Mouse (Mus musculus): ENCODE results near the gene Slc25a1. TPM values are rescaled to one million over a fixed set of nuclear protein-coding genes. Genes with fewer than 3 reads are reported as not detected.
A peak's percentile ranks its signal among the peaks of the same experiment; 100 is the strongest.

Gene Slc25a1
- total RNA-seq, 1 experiment from 2014 or later = 107 TPM

GRCm38 (mm10) chr16:17922163-17922538 lies 5.9 kb downstream of the Slc25a1 start:
- peak; percentile 51 for DNase-seq

- DNase-seq = peak; percentile 96
Observed at GRCm38 (mm10) chr16:17921325-17922162, 6.5 kb downstream of the Slc25a1 start.

DNA sequence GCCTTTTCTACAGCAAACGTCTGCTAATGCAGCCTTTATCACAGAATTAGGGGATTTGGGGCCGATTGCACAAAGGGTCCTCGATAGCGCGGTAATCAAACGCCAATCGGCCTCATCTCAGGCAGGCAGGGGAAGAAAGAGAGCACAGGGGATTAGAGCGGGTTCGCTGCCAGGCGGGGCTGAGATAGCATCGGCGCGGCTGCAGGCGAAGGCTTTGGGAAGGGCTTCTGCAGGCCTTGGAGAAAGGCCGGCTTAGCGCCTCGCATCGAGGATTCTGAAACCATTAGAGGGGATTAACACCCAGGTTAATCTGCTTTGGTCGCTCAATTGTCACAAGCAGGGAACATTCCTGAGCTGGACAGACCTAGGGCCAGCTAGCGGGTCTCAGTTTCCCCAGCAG lies 7.4 kb downstream of the Slc25a1 start:
- no peak for DNase-seq

GRCm38 (mm10) chr16:17914307-17915249 lies 13.4 kb downstream of the Slc25a1 start, which contains the start of gene Gsc2:
Gene Gsc2, minus strand, starts transcription at chr16:17915059.
- DNase-seq = peak; percentile 54

GRCm38 (mm10) chr16:17911052-17911595 lies 16.9 kb downstream of the Slc25a1 start, which contains the start of gene Ess2:
Gene Ess2, minus strand, starts transcription at chr16:17911348.
- peak; percentile 92 for DNase-seq

DNA sequence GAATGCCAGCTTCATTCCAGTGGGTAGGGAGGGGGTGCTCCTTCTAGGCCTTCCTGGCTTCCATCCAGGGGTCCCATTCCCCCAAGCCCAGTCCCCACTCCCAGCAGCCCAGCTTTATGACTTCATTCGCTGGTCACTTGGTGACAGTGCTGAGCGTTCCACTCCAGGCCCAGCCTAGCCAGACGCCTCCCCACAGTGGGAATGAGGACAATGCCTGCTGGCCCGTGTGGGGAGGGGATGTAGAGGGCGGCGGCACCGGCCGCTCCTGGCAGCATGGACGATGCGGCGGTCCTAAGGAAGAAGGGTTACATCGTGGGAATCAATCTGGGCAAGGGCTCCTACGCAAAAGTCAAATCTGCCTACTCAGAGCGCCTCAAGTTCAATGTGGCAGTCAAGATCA lies 29.6 kb downstream of the Slc25a1 start, which contains the start of the genes Dgcr2 and Tssk2:
Gene Dgcr2, minus strand, starts transcription at position 101 of the 400 bp plus-strand sequence.
Gene Tssk2, plus strand, starts transcription at position 176 of the 400 bp plus-strand sequence.
- DNase-seq = no peak

- no peak for DNase-seq
Observed at GRCm38 (mm10) chr16:17896091-17896490, 31.9 kb downstream of the Slc25a1 start.

- no peak for DNase-seq
Observed at GRCm38 (mm10) chr16:17893923-17894322, 34.1 kb downstream of the Slc25a1 start, which contains the start of gene Tssk1. Gene Tssk1, plus strand, starts transcription at chr16:17894223.

DNA sequence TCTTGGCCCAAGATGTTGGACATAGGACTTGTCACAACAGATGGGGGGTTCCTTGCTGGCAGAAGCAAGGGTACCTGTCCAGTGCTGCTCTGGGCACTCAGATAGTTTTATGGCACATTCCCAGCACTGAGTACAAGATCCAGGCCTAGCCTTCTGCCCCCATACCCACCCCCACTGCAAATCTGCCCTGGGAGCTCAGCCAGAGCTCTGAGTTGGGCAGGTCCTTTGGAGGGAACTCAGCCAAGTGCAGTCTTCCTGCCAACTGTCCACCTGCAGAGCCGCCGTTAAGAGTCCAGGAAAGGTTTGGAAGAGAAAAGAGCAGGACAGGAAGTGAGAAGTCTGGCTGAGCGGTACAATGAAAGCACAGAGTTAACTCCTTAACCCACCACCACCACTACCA lies 35.4 kb downstream of the Slc25a1 start:
- DNase-seq = no peak

GRCm38 (mm10) chr16:17891567-17891959 lies 36.5 kb downstream of the Slc25a1 start, which contains the start of gene Gm20518:
Gene Gm20518, minus strand, starts transcription at chr16:17891671.
- DNase-seq = peak; percentile 99

DNA sequence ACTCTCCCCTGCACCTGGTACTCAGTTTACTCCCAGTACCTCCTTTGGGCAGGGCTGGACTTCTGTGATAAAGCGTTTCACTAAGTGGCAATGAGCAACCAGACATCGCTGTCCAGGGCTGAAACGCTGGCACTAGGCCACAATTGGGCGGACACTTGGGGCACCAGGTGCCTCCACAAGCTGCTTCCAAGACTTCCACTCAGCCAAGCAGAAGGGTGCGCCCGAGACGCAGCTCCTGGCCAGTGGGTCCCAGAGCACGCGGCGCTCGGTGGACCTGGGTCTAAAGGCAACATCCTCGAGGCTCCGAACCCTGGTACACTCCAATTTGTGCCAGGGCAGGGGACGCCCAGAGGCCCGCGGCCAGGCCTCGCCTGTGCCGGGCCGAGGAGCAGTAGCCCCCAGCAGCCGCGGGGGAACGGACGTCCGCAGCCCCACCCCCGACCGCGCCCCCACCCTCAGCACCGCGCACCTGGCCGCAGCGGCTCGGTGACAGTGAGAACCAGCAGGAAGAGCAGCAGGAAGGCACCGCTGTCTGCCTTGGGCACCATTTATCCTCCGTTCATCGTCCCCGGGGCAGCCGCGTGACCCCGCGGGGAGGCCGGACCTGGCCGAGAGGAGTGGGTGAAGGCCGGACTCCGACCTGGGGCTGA lies 37.0 kb downstream of the Slc25a1 start:
- DNase-seq = peak; percentile 92

- DNase-seq = no peak
Observed at GRCm38 (mm10) chr16:17890342-17890727, 37.7 kb downstream of the Slc25a1 start.

DNA sequence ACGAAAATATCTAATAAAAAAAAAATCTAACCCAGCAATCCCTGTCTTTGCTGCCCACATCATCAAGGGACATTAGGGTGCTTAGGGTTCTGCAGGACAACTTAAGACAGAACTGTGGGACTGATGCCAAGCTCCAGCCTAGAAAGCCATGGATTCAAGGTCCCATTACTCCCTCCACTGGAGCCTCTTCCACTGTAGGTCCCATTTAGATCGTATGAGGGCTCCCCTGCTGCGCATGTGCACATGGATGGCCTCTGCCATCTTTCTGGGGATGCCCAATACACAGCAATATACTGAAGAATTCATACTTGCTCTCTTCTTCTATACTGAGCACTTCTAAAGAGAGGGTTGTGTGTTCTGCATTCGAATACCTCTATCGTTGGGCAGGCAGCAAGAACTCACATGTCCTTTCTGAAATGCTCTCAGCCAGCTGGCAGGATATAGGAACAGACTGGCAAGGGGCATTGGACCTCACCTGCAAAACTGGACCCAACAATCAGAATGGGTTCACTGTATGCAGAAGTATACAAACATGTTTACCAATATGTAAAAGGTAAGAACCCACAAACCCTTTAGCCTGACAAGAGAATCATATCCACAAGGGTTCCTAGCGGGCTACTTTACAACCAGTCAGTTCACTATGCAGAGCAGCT lies 38.2 kb downstream of the Slc25a1 start:
- no peak for DNase-seq

DNA sequence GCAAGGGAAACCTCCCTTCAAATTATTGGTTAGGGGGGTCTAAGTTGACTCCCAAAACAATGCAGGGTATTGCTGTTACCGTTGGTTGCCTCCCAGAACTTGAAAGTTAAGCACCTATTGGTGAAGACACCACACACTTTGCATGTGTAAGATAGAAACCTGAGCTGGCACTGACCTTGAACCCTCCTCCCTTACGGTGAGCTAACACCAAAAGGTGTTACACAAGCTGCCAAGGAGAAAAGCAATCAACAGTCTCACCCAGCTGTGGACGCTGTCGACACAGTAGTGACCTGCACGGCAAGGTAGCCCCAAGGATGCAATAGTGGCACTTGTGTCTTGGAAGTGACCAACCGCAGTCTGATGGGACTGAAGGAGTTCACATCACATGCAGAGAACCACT lies 43.9 kb downstream of the Slc25a1 start:
- DNase-seq = no peak

- no peak for DNase-seq
Observed at GRCm38 (mm10) chr16:17882196-17882595, 45.8 kb downstream of the Slc25a1 start.

- DNase-seq = no peak
Observed at GRCm38 (mm10) chr16:17879571-17879970, 48.4 kb downstream of the Slc25a1 start.

- no peak for DNase-seq
Observed at GRCm38 (mm10) chr16:17876096-17876495, 51.9 kb downstream of the Slc25a1 start.

Measured in adrenal gland, postnatal 14 days (tissue).